22 mouse cellular contexts compared by ENCODE assay signal in the genomic region with DNA sequence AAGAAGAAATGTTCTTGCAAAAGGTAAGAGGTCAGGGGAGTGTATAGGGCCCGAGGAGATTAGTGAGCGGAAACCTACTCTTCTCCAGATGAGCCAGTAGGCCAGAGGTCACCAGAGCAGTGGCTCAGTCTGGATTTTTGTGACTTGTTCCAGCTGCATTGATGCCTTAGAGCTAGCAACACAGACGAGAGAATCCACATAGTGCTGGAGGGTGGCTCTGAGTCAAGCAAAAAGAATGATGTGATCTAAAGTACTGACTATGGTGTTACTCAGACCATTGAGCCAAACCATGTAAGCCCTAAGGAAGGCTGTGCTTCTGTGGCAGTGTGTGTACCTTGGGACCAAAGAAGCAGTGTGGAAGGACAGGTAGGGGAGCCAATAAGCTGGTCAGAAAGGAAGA. TPM values are rescaled to one million over a fixed set of nuclear protein-coding genes. Genes with fewer than 3 reads are reported as not detected.
DNase-seq lines count a peak whose midpoint lies in the region; ATAC-seq and TF ChIP-seq lines count a peak whose summit lies in the region.
"Had no signal": no experiment of that assay in that cellular context is flagged by ENCODE, and none has a peak within 500 bp of the region (broad histone marks: within the 10 kb centered on the region; RNA-seq: fewer than 3 reads in every experiment).

No protein-coding gene starts in this region.

- POLR2A ChIA-PET in Patski (lab: Charles Lee), result interaction anchor here (0.9 to 1.2 kb wide), 2 partner anchors 10 to 69 kb away, joined by 3 read pairs; no protein-coding TSS in a partner anchor

- no peak for TF ChIP-seq CTCF in Patski (IDR thresholded peaks at IDR 0.05)

- in situ Hi-C loops in Patski (cut with MboI; ENCODE audit: low pct_unique_long_range_greater_than_20kb), result no loop called here

- H3K27me3 ChIP-seq in Patski, result no peaks in the 10 kb centered on the region
- H3K27me3 ChIP-seq: hindbrain, embryonic 13.5 days; intestine, embryonic 15.5 days had no signal

- ATAC-seq in Patski, result peak; percentile 57
- ATAC-seq: CD4-positive, CD25-positive, alpha-beta regulatory T cell, adult 4 months; forebrain, embryonic 14.5 days; forebrain, postnatal 0 days; hindbrain, embryonic 16.5 days; intestine, embryonic 15.5 days had no signal

- CTCF ChIA-PET in Patski (lab: Charles Lee), result interaction anchor here (1.0 to 1.2 kb wide), 3 partner anchors 11 to 69 kb away, joined by 3 read pairs; no protein-coding TSS in a partner anchor

- DNase-seq in 3134 (ENCODE audit: extremely low read depth, insufficient read length, low spot score), result peak; percentile 41
- DNase-seq in 3T3-L1 (ENCODE audit: low read depth, low spot score), result peak; percentile 84
- DNase-seq in Patski (ENCODE audit: low read depth, low spot score), result no peak
- DNase-seq in B cell, adult 2 months, result no peak
- DNase-seq in cerebellum, adult 18-20 months, result no peak
- DNase-seq in thymus, adult 18-20 months, result no peak
- DNase-seq: adrenal gland, postnatal 10 days; cerebellum, adult 11-12 months; cerebellum, adult 9-10 months; cerebellum, postnatal 14 days; forebrain, postnatal 0 days; gastrocnemius, adult 2 months; gastrocnemius, postnatal 14 days; heart, adult 2 months; heart, postnatal 36 days; kidney, adult 11 months; kidney, adult 8-10 months had no signal

RNA-seq across cellular contexts. Expression of a gene that starts 36.4 kb away (rescaled TPM):
- 79.3 TPM for polyA plus RNA-seq in Patski (2021)

Comparison
In these comparisons a context has a peak if more than half of its experiments do, and no peak if none do; other contexts are left out.
1. DNase-seq: peak in 3134 (single experiment) and 3T3-L1 (single experiment); none in Patski (single experiment), B cell, adult 2 months (0 of 2), cerebellum, adult 18-20 months (0 of 2) and thymus, adult 18-20 months (0 of 2).